8 mouse cellular contexts compared by ENCODE assay signal in the genomic region with DNA sequence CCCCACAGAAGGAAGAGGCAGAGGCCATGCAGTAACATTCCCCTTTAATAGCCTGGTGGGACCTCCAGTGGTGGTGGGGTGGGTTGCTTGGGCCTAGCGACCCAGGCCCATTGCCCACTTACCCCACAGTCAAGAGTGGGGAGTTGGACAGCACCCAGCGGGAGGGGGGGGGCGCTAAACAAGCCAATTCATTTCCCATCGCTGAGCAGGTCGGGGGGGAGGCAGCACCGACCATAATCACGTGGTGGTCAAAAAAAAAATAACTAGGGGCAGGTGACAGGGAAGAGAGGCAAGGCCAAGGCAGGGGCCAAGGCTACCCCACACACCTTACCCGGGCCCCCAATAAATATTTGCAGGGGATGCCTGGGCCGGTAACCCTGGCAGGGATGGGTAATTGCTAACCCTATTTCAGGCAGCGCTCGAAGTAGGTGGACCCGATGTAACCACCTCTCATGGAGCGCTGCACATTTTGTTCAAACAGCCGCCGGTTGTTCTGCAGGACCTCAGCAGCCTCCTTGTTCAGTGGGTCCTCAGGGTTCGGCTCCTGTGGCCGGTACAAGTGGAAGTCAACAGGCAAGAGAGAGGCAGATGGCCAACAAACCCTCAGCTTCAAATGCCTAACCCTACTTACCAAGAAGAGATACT. TPM values are rescaled to one million over a fixed set of nuclear protein-coding genes. Genes with fewer than 3 reads are reported as not detected.
A peak's percentile ranks its signal among the peaks of the same experiment; 100 is the strongest.
DNase-seq lines count a peak whose midpoint lies in the region; ATAC-seq and TF ChIP-seq lines count a peak whose summit lies in the region.

No protein-coding gene starts in this region.

- ATAC-seq in forebrain, postnatal 0 days: no peak
- no peak for ATAC-seq in midbrain, embryonic 11.5 days (ENCODE audit: low FRiP score)
- no peak for ATAC-seq in CD4-positive, CD25-positive, alpha-beta regulatory T cell, adult 4 months

- peaks cover 8% of the 10 kb centered on the region; the same call in 1 of the 2 replicates for H3K79me2 ChIP-seq in liver, adult 2 months (ENCODE audit: control insufficient read depth, insufficient read depth, low read length)

- no peak for TF ChIP-seq POLR2A in liver, adult 2 months (IDR thresholded peaks at IDR 0.05; ENCODE audit: extremely low read depth, insufficient read depth, low read length)
- no peak for TF ChIP-seq POLR2A in cortical plate, adult 2 months (IDR thresholded peaks at IDR 0.05; ENCODE audit: extremely low read depth, insufficient read depth, low read length)

- H3K27ac ChIP-seq in liver, adult 2 months (replicated peaks; ENCODE audit: insufficient read depth, low read depth, low read length): no peak overlapping the region
- H3K27ac ChIP-seq in cortical plate, adult 2 months (ENCODE audit: insufficient read depth, low read length): no peak overlapping the region
- peak overlapping the region; percentile 64 for H3K27ac ChIP-seq in forebrain, postnatal 0 days (ENCODE audit: low read depth, low read length)
- H3K27ac ChIP-seq in midbrain, embryonic 11.5 days (ENCODE audit: low read depth, low read length): peak overlapping the region; percentile 48; the same call in 1 of the 2 replicates

- no peaks in the 10 kb centered on the region for H3K27me3 ChIP-seq in liver, adult 2 months (ENCODE audit: control insufficient read depth, insufficient read depth, low read length)
- H3K27me3 ChIP-seq in forebrain, postnatal 0 days (ENCODE audit: insufficient read depth, low read length): no peaks in the 10 kb centered on the region
- no peaks in the 10 kb centered on the region; the same call in 1 of the 2 replicates for H3K27me3 ChIP-seq in midbrain, embryonic 11.5 days (ENCODE audit: control insufficient read depth, insufficient read depth, low read length)

- H3K4me2 ChIP-seq in forebrain, postnatal 0 days (ENCODE audit: low read depth): peak overlapping the region; percentile 90
- 0 out of 2 replicates have a peak overlapping the region, but pooled peaks have one; percentile 90 for H3K4me2 ChIP-seq in midbrain, embryonic 11.5 days

- DNase-seq in liver, adult 2 months (ENCODE audit: extremely low read depth, low read depth, low spot score): no peak
- no peak for DNase-seq in liver
- no peak for DNase-seq in forebrain, postnatal 0 days
- DNase-seq in midbrain, embryonic 11.5 days (ENCODE audit: low spot score, missing footprints): no peak
- DNase-seq in adrenal gland, postnatal 10 days: no peak
- no peak for DNase-seq in layer of hippocampus, adult 9-10 months (ENCODE audit: low spot score)

- 77% methylated on average over 17 of the region's 17 CpGs for WGBS in liver, adult 2 months
- 81% methylated on average over 17 of the region's 17 CpGs for WGBS in forebrain, postnatal 0 days
- 85% methylated on average over 17 of the region's 17 CpGs for WGBS in midbrain, embryonic 11.5 days

- H3K4me3 ChIP-seq in liver, adult 2 months (ENCODE audit: insufficient read depth, low read depth, low read length): no peak overlapping the region
- peak overlapping the region; percentile 61; the same call in 1 of the 2 replicates for H3K4me3 ChIP-seq in cortical plate, adult 2 months (ENCODE audit: insufficient read depth, low read length)
- H3K4me3 ChIP-seq in forebrain, postnatal 0 days (ENCODE audit: low read depth, low read length): no peak overlapping the region
- peak overlapping the region; percentile 57; the same call in 1 of the 2 replicates for H3K4me3 ChIP-seq in midbrain, embryonic 11.5 days (ENCODE audit: low read depth, low read length)

- peaks cover 24% of the 10 kb centered on the region for H3K4me1 ChIP-seq in liver, adult 2 months (ENCODE audit: control insufficient read depth, insufficient read depth, low read length)
- peaks cover 3% of the 10 kb centered on the region; the same call in 1 of the 2 replicates for H3K4me1 ChIP-seq in cortical plate, adult 2 months (ENCODE audit: control insufficient read depth, insufficient read depth, low read length)
- H3K4me1 ChIP-seq in forebrain, postnatal 0 days (ENCODE audit: insufficient read depth): peaks cover 21% of the 10 kb centered on the region
- peaks cover 29% of the 10 kb centered on the region for H3K4me1 ChIP-seq in midbrain, embryonic 11.5 days (ENCODE audit: control insufficient read depth, insufficient read depth, low read length)

- no peak for TF ChIP-seq CTCF in liver, adult 2 months (IDR thresholded peaks at IDR 0.05; ENCODE audit: low read depth, low read length)
- no peak for TF ChIP-seq CTCF in cortical plate, adult 2 months (IDR thresholded peaks at IDR 0.05; ENCODE audit: extremely low read depth, insufficient read depth, low read length)
- no peak; the same call in 1 of the 2 replicates for TF ChIP-seq CTCF in forebrain, postnatal 0 days (IDR thresholded peaks at IDR 0.05; ENCODE audit: low read depth)

- peak overlapping the region; percentile 21; the same call in 1 of the 2 replicates for H3K9ac ChIP-seq in liver, adult 2 months (ENCODE audit: low read depth, low read length)
- no peak overlapping the region for H3K9ac ChIP-seq in forebrain, postnatal 0 days
- 0 out of 2 replicates have a peak overlapping the region, but pooled peaks have one; percentile 83 for H3K9ac ChIP-seq in midbrain, embryonic 11.5 days (ENCODE audit: low read length)

- peaks cover 19% of the 10 kb centered on the region for H3K36me3 ChIP-seq in liver, adult 2 months (ENCODE audit: control insufficient read depth, insufficient read depth, low read length)
- peaks cover 46% of the 10 kb centered on the region for H3K36me3 ChIP-seq in forebrain, postnatal 0 days (ENCODE audit: insufficient read depth)
- H3K36me3 ChIP-seq in midbrain, embryonic 11.5 days (ENCODE audit: control insufficient read depth, insufficient read depth, low read length): peaks cover 29% of the 10 kb centered on the region

- H3K9me3 ChIP-seq in forebrain, postnatal 0 days (ENCODE audit: low read length): no peaks in the 10 kb centered on the region
- H3K9me3 ChIP-seq in midbrain, embryonic 11.5 days (ENCODE audit: control insufficient read depth, low read length): no peaks in the 10 kb centered on the region

RNA-seq across cellular contexts. Expression of a gene that starts 0.7 kb away (rescaled TPM):
- total RNA-seq in liver, adult 2 months (2014; rRNA removed): 109 and 149 TPM in 2 replicates
- 62.8 and 76.5 TPM in 2 replicates for polyA plus RNA-seq in liver, adult 2 months (2012; rRNA removed)
- 224 and 229 TPM in 2 replicates for polyA plus RNA-seq in cortical plate, adult 2 months (2012; rRNA removed)
- 131 and 160 TPM in 2 replicates for total RNA-seq in forebrain, postnatal 0 days (2014; rRNA removed)
- 210 and 239 TPM in 2 replicates for polyA plus RNA-seq in forebrain, postnatal 0 days (2015; fragmentation: Nextera tagmentation; extraction: Ambion mirVana)
- polyA plus RNA-seq in midbrain, embryonic 11.5 days (2014; fragmentation: Nextera tagmentation; extraction: Ambion mirVana): 133 and 140 TPM in 2 replicates
- total RNA-seq in adrenal gland, postnatal 10 days (2021): 100 to 1,000 TPM; 165 to 169 TPM
- 100 to 1,000 TPM; 259 to 278 TPM for polyA plus RNA-seq in CD4-positive, CD25-positive, alpha-beta regulatory T cell, adult 4 months (2017; shearing (Covaris generic))

RNA-seq across cellular contexts. Expression of a gene that starts 2.7 kb away (rescaled TPM):
- 41.2 and 59.5 TPM in 2 replicates for total RNA-seq in liver, adult 2 months (2014; rRNA removed)
- 71.5 and 82.7 TPM in 2 replicates for polyA plus RNA-seq in liver, adult 2 months (2012; rRNA removed)
- polyA plus RNA-seq in cortical plate, adult 2 months (2012; rRNA removed): 400 and 402 TPM in 2 replicates
- total RNA-seq in forebrain, postnatal 0 days (2014; rRNA removed): 336 and 344 TPM in 2 replicates
- polyA plus RNA-seq in forebrain, postnatal 0 days (2015; fragmentation: Nextera tagmentation; extraction: Ambion mirVana): 130 and 132 TPM in 2 replicates
- 152 and 166 TPM in 2 replicates for polyA plus RNA-seq in midbrain, embryonic 11.5 days (2014; fragmentation: Nextera tagmentation; extraction: Ambion mirVana)
- 100 to 1,000 TPM; 175 to 186 TPM for total RNA-seq in adrenal gland, postnatal 10 days (2021)
- 10 to 100 TPM in 1 of 2 experiments, 1 to 10 TPM in 1; 7.9 to 14.3 TPM for polyA plus RNA-seq in CD4-positive, CD25-positive, alpha-beta regulatory T cell, adult 4 months (2017; shearing (Covaris generic))

RNA-seq across cellular contexts. Expression of a gene that starts 19.2 kb away (rescaled TPM):
- 0.18 and 0.40 TPM in 2 replicates for total RNA-seq in liver, adult 2 months (2014; rRNA removed)
- 0.41 and 0.54 TPM in 2 replicates for polyA plus RNA-seq in liver, adult 2 months (2012; rRNA removed)
- 14.3 and 15.2 TPM in 2 replicates for polyA plus RNA-seq in cortical plate, adult 2 months (2012; rRNA removed)
- 11.8 and 15.1 TPM in 2 replicates for total RNA-seq in forebrain, postnatal 0 days (2014; rRNA removed)
- 10.1 and 12.9 TPM in 2 replicates for polyA plus RNA-seq in forebrain, postnatal 0 days (2015; fragmentation: Nextera tagmentation; extraction: Ambion mirVana)
- polyA plus RNA-seq in midbrain, embryonic 11.5 days (2014; fragmentation: Nextera tagmentation; extraction: Ambion mirVana): 1.3 and 2.7 TPM in 2 replicates
- total RNA-seq in adrenal gland, postnatal 10 days (2021): 1 to 10 TPM; 2.1 to 4.9 TPM
- under 1 TPM; 0.35 to 0.84 TPM for polyA plus RNA-seq in CD4-positive, CD25-positive, alpha-beta regulatory T cell, adult 4 months (2017; shearing (Covaris generic))

RNA-seq across cellular contexts. Expression of a gene that starts 25.5 kb away (rescaled TPM):
- total RNA-seq in liver, adult 2 months (2014; rRNA removed): 0.28 and 1.2 TPM in 2 replicates
- polyA plus RNA-seq in liver, adult 2 months (2012; rRNA removed): 4.5 TPM in 2 replicates
- polyA plus RNA-seq in cortical plate, adult 2 months (2012; rRNA removed): 32.2 and 33.4 TPM in 2 replicates
- 32.8 and 33.3 TPM in 2 replicates for total RNA-seq in forebrain, postnatal 0 days (2014; rRNA removed)
- polyA plus RNA-seq in forebrain, postnatal 0 days (2015; fragmentation: Nextera tagmentation; extraction: Ambion mirVana): 25.0 and 29.3 TPM in 2 replicates
- polyA plus RNA-seq in midbrain, embryonic 11.5 days (2014; fragmentation: Nextera tagmentation; extraction: Ambion mirVana): 25.7 and 32.8 TPM in 2 replicates
- 10 to 100 TPM; 11.3 to 13.6 TPM for total RNA-seq in adrenal gland, postnatal 10 days (2021)
- polyA plus RNA-seq in CD4-positive, CD25-positive, alpha-beta regulatory T cell, adult 4 months (2017; shearing (Covaris generic)): 1 to 10 TPM; 5.6 to 7.4 TPM

RNA-seq across cellular contexts. Expression of a gene that starts 36.4 kb away (rescaled TPM):
- 67.7 and 69.4 TPM in 2 replicates for total RNA-seq in liver, adult 2 months (2014; rRNA removed)
- 98.0 and 114 TPM in 2 replicates for polyA plus RNA-seq in liver, adult 2 months (2012; rRNA removed)
- 225 and 226 TPM in 2 replicates for polyA plus RNA-seq in cortical plate, adult 2 months (2012; rRNA removed)
- 430 and 485 TPM in 2 replicates for total RNA-seq in forebrain, postnatal 0 days (2014; rRNA removed)
- polyA plus RNA-seq in forebrain, postnatal 0 days (2015; fragmentation: Nextera tagmentation; extraction: Ambion mirVana): 209 and 211 TPM in 2 replicates
- polyA plus RNA-seq in midbrain, embryonic 11.5 days (2014; fragmentation: Nextera tagmentation; extraction: Ambion mirVana): 399 and 443 TPM in 2 replicates
- total RNA-seq in adrenal gland, postnatal 10 days (2021): 100 to 1,000 TPM; 218 to 247 TPM
- 10 to 100 TPM; 37.1 to 75.2 TPM for polyA plus RNA-seq in CD4-positive, CD25-positive, alpha-beta regulatory T cell, adult 4 months (2017; shearing (Covaris generic))

Comparison
In these comparisons a context has a peak if more than half of its experiments do, and no peak if none do; other contexts are left out.
1. H3K27ac ChIP-seq: peak in forebrain, postnatal 0 days (single experiment) and midbrain, embryonic 11.5 days (single experiment); none in liver, adult 2 months (single experiment) and cortical plate, adult 2 months (single experiment).
2. H3K4me3 ChIP-seq: peak in cortical plate, adult 2 months (single experiment) and midbrain, embryonic 11.5 days (single experiment); none in liver, adult 2 months (single experiment) and forebrain, postnatal 0 days (single experiment).